Mouse (Mus musculus) right cerebral cortex, postnatal 10 days (tissue): ENCODE measurements around the gene Spata1.

Experiments used
- DNase-seq, 2 experiments: peaks; one replicate each; pipeline ENCODE4 v3.0.0; 2021; ENCODE audit warnings: low spot score in 2 of 2

The Spata1 gene

DNA sequence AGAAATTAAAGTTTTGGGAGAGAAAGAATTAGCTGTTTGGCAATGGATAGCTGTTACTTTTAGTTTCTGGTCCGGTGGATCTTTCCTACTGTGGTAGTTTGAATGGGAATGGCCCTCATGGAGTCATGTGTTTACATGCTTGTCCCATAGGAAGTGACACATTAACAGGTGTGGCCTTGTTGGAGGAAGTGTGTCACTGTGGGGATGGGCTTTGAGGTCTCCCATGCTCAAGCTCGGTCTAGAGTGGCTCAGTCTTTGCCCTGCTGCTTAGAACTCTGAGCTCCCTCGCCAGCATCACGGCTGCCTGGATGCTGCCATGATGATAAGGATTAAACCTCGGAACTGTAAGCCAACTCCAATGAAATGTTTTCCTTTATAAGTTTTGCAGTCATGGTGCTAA is 48.2 kb downstream of the Spata1 start:
- no peak for DNase-seq

DNA sequence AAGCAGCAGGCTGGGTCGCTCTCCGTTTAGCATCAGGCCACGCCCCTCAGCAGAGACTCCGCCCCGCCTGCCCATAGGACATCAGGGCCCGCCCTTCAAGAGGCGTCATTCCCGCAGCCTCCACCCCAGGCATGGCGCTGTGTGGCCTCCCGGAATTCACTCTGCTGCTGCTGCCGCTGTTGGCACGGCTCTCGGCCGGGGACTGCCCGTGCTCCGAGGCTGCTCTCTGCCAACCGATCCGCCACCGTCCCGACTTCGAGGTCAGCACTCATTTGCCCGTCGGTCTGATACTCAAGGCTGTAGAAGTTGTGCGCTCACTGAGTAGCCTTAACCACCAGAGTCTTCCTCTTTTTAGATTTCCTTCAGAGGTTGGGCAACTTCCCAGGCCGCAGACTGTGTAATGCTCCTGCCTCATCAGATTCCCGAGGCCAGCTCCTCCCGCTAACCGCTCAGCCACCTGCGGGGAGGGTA is 49.1 kb downstream of the Spata1 start:
- peak; percentile 95 for DNase-seq

DNA sequence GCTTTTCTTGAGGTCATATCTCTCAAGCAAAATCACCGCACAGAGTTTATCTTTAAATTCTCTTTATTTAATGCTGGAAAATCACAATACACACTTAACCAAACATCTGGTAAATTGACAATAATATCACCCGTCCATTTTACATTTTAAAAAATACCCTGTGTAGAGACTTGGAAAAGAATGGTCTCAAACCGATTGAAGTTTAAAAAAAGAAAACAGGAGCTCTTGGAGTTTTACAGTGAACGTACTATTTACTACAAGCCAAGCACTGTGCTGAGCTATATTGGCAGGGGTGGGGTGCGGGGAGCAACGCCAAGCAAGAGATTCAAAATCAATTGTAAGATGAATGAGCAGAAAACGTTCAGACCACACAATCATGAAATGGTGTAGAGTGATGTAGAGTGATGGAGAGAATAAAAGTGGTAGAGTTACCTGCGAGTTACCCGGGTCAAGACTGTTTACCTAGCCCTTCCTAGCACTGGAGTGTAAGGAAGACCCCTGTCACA is 49.8 kb downstream of the Spata1 start, which contains the start of gene Ctbs:
TSS of gene Ctbs (plus strand) at position 51 of the 506 bp plus-strand sequence.
- DNase-seq, result no peak

DNA sequence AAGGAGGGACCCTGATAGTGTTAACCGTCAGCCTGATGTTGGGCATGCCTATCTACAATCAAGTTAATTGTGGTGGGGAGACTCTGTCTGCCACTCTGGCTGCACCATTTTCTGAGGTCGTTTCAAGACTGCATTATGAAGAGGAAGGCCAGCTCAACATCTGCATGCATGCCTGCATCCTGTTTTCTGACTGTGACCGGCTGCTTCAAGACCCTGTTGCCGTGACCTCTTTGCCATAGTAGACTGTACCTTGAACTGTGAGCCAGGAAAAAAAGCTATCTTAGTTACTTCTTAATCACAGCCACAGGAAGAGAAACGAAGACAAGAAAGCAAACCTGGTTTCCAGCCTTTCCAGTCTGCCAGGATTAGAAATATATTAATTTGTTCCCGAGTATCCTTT is 50.6 kb downstream of the Spata1 start:
- no peak for DNase-seq

DNA sequence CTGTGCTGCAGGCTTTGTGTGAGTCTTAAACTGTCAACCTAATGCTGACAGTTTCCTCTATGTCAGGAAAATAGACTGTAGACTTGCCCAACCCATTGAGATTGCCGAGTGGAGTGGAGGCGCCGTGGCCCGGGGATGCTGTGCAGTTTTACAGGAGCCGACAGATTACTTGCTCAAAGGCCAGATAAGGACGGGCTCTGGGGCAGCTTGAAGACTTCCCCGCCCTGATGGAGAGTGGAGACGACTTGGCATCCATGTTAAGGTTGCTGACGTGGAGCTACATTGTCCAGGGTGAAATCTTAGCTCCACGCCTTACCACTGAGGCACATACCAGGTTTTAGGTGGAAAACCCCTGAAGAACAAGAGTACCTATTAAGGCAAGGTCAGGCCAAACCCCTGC is 51.2 kb downstream of the Spata1 start:
- DNase-seq, result no peak

DNA sequence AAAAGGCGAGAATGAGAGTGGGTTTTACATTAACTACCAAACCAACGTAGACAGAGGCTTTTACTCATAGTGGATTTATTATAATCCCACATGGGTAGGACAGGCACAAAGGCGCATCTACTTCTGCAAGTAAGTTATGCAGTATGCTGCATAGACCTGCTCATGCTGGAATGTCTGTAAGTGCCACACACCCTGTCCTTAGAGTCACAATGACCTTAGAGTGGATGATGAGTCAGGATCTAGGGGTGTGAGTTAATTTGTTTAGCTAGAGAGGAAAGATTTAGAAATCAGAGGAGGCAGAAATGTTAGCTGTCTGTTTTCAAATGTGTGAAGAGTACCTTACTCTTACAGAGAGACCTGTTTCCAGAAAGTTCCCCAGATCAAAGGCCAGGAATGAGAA is 52.0 kb downstream of the Spata1 start:
- DNase-seq, result no peak

DNA sequence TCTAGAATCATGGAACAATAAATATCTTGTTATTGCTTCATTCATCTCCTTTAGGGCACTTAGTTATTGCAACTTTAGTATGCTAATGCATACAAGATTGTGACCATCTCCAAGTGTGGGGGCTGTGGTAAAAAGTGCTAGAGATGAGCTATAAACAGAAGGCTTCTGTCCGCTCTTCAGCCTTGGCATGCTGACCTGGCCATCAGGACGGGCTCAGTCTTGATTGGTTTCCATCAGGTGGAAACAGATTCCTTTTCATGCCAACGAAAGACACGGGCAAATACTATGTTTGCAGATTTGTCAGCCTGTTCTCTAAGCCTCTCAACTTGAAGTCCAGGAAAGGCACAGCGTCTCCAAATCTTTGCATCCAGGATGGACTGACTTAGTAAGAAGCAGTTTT is 52.4 kb downstream of the Spata1 start:
- no peak for DNase-seq

DNA sequence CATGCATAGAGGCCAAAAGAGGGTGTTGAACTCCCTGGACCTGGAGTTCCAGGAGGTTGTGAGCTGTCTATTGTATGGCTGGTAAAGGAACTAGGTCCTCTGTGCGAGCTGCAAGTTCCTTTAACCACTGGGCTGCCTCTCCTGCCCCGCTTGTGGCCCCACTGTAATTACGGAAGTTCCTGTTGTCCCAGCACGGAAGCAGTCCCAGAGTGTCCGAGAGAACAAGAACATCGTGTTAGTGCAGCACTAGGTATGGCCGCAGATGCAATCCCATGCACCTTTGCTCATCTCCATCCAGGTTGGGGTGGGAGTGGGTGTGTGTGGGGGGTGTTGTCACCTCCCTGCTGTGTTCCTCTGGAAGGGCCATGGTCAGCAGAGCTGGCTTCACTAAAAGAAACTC is 54.7 kb downstream of the Spata1 start:
- no peak for DNase-seq

DNA sequence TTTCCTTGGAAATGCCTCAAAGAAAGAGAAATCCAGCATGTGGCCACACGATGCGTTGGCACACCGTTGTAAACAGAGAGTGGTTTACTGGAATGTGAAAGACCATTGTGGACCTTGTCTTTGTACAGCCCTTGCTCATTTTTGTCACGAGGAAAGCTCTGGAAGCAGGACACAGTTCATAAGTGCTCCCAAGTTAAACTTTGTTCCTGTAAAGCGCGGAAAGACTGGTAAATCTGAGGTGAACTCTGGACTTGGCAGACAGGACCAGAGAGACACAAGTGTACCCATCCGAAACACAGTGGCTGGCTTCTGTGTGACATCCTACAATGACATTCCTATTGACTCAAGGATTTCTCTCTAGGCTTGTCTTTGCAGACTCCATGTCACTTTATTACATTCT is 56.2 kb downstream of the Spata1 start:
- no peak for DNase-seq

DNA sequence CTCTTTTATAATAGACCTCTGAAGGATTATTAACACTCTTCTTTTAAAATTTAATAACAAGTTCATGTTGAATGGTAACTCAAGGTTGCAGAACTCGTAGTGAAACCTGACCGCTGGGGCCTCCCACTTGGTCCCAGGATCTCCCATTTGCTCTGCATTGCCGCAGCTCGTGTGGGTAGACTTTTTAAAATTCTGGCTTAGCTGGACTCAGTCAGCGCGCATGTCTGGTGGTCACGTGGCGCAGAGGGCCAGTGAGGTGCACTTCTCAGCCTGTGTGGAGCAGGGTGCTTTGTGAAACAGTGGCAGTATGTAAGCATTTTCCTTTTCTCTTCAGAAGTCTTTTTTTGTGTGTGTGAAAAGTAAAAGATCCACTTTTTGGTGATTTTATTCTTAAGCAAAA is 56.6 kb downstream of the Spata1 start:
- no peak for DNase-seq

DNA sequence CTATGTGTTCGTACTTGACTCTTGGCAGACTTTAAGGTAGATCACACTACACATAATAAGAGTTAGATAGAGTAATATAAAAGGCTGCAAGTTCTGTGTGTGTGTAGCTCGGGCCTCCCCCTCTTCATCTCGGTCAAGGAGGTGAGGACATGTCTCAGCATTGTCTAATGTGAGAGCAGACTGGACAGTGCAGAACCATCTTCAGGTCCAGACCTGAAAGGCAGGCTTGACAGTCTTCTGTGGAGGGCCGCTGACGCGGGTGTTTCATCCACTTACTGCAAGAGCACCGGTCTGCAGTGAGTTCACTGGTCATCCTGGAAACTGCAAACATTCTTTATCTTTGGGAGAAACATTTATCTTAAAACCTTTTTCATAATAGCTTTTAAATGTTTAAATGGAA is 57.1 kb downstream of the Spata1 start:
- DNase-seq, result no peak

DNA sequence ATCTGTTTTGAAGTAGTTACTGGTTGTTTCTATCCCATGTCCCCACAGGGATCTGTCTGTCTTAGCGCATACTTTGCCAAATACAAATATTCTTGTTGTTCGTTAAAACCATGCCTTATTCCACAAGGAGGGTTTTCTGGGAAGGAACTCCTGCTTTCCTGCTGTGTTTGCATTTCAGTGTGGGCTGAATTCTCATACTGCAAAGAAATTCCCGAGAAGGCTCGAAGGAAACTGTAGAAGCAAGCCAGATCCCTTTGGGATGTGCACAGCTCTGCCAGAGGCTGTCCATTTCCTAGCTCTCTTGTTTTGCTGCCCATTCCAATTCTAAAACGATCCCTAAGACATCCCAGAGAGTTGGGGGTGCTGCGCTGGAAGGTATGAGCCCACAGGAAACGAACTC is 59.1 kb downstream of the Spata1 start:
- DNase-seq, result no peak

DNA sequence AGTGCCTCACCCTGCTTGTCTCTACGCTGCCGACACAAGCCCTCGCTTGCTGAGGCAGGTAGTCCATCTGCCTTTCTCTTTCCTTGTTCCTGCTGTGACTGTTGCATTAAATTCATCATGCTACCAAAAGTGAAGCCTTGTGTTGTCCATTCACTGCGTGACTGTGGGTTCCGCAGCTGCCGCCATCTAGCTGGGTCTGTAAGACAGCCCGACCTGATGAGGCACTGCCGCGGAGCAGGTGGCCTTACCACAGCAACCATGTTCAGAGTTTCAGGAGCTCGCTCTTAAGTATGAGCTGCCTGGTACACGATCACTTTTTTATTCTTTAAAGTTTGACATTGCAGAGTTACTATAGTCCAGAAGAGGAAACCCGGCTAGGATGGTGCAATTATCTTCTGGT is 59.5 kb downstream of the Spata1 start:
- DNase-seq, result peak in 1 of 2 experiments; percentile 28

DNA sequence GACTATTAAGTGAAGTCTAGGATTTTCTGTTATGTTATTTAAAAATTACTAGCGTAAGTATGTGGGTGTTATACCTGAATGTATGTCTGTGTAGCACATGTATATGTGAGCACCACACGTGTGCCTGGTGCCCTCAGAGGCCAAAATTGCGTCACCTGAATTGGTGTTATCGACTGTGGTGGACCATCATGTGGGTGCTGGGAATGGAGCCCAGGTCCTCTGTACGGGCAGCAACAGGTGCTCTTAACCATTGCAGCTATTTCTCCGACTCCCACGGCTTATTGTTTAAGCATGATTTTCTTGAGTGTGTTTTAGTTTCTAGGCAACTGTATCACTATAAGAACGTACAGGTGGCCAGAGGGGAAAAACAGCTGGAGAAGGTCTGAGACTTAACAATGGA is 63.4 kb downstream of the Spata1 start:
- peak in 1 of 2 experiments; percentile 18 for DNase-seq

DNA sequence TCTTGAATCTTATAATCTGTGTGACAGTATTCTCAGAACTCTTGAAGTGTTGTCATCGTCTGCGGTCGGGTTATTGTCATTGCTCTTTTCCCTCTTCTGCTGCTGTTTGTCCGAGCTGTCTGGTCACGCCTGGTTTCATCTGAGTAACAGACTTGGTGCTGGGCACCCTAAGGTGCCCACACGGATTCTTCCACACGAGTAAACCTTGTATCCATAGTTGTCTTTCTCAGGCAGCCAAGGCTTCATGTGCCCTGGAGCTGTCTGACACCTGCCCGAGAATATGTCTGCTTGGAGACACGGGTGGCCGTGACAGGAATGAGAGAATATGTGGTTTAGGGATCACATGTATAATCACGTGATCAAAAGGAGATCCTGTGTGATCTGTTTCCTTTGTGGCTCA is 64.0 kb downstream of the Spata1 start:
- peak in 1 of 2 experiments; percentile 18 for DNase-seq

DNA sequence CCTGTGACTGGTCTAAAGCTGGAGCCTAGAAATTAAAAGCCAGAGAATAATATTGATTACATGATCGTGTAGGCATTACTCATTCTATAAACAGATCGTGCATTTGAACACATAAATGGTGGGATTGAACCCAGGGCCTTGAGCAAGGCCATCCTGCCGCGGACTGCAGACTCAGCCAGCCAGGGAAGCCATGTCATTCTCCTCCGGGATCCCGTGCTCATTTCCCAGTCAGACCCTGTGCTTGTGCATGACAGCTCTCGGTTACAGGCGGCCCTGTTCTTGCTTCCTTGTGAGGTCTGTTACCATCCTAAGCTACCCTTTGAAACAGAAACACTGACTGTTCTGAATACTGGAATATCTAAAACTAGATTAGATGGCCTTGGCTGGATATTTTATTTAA is 64.9 kb downstream of the Spata1 start:
- DNase-seq, result no peak

DNA sequence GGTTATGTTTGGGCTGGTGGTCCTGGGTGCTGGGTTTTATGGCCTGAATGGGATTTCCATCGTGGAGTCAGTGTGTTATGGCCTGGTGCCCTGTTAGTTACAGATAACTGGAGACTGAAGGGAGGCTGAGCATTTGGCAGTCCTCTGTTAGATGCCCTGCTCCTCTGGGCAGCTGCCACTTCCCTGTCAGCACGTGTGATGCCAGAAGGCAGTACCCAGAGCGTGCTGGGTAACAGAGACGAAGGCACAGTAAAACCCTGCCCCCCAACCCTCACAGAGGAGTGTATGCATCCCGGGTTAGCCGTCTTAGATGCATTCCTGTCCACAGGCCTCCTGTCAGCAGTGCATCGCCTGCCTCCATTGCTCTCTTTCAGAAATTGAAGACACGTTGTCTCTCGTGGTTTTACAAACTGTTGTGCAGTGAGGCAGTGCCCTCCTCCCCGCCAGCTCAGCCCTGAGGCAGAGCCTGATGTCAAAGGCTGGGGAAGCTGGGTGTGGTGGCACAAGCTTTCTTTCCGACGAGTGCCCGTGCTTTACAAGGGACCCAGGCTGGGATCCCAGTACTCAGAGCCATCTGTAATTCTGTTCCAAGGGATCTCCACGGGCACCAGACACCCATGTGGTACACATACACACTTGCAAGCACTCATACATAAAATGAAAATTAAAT is 65.7 kb downstream of the Spata1 start:
- no peak for DNase-seq

DNA sequence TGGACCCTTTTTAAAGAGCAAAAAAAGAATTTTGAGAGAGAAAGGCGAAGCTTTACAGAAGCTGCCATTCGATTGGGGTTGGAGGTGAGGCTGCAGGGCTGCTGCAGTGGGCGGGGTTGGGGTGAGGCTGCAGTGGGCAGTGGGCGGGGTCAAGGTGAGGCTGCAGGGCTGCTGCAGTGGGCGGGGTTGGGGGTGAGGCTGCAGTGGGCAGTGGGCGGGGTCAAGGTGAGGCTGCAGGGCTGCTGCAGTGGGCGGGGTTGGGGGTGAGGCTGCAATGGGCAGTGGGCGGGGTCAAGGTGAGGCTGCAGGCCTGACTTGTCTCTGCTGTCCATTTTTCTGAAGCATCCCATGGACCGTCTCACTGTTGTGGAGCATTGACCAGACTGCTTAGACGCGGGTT is 66.5 kb downstream of the Spata1 start:
- peak in 1 of 2 experiments; percentile 11 for DNase-seq

DNA sequence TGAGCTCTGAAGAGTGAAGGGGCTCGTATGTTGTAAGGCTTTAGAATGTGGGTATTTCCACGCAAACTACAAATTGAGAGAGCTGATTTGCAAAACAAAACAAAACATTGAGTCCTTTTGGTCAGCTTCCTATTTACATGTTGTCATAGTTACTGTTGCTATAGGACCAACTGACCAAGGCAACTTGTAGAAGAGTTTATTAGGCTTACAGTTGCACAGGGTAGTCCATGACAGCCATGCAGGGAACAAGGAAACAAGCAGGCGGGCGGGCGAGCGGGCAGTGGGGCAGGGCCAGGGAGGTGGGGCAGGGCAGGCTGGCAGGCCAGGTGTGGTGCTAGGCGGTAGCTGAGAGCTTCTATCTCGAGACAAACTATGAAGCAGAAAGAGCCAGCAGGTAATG is 73.1 kb downstream of the Spata1 start:
- no peak for DNase-seq

DNA sequence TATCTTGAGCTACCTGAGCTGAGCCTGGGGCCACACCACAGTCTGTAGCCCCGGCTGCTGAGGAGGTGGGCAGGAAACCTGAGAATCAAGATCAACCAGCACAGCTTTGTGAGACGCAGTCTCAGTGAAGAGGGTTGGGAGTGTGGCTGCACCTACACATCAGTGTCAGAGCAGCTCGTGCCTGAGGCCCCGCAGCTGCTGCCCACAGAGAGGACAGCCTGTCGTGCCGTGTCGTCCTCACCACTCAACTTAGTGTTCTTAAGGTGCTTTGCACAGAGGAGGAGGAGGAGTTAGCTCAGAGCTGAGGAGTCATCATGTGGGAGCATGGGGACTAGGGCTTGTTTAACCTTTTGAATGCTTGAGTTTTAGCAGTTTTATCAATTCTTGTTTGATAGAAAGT is 73.7 kb downstream of the Spata1 start:
- DNase-seq, result no peak

DNA sequence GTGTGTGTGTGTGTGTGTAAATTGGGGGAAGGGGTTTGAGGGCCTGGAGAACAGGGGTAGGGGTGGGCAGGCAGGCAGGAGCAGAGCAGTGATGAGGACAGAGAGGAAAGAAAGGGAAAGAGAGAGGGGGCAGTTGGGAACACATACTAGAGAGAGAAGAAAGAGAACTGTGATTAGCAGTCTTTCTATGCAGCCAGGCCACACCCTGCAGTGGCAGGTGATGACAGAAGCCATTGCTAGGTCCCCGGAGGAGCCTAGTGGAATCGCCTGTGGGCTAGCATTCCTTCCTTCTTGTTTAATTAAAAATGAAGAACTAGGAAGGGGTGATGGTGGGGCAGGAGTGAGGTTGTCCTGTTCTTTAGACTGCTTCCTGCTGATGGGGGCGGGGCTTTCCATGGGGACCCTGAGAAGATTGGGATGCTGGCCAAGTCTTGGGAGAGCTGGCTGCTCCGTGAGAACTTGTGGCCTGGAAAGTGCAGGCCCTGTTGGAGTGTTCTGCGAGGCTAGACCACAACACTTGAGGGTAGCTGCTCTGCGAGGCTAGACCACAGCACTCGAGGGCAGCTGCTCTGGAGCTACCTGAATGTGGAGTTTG is 75.2 kb downstream of the Spata1 start:
- DNase-seq, result no peak

DNA sequence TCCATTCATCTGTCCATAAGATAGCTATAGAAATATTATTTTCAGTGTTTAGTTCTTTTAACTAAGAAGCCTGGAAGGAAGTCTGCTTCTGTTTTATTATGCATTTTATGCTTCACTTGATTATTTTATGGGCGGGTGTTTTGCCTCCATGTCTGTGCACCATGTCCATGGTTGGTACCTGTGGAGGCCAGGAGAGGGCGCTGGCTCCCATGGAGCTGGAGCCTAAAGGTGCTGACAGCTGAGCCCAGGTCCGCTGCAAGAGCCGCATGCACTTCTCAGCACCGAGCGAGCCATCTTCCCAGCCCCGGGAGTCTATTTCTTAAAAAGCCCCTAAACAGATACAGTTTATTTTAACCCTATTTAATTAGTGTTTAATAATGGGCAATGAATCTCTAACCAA is 75.8 kb downstream of the Spata1 start:
- DNase-seq, result no peak

DNA sequence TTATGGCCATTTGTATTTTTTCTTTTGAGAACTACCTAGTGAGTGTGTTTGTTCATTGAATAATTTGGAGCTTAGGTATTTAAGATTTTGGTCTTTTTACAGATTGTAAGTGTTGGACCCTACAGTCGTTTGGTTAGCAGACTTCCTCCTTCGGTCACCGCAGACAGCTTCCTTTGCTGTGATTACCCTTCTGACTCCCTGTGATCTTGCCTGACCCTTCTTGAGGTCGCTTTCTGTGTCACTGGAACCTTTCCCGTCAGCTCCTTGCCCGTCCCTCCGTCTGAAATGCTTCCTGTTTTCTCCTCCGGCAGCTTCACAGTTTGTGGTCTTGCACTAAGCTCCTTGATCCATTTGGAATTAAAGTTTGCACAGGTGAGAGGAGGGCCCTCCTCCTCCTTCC is 77.8 kb downstream of the Spata1 start:
- DNase-seq, result no peak
